21 mouse cellular contexts compared by ENCODE assay signal in genomic region chr6:121494319-121494718, GRCm38 (mm10). TPM values are rescaled to one million over a fixed set of nuclear protein-coding genes. Genes with fewer than 3 reads are reported as not detected.
DNase-seq lines count a peak whose midpoint lies in the region; ATAC-seq and TF ChIP-seq lines count a peak whose summit lies in the region.
"Had no signal": no experiment of that assay in that cellular context is flagged by ENCODE, and none has a peak within 500 bp of the region (broad histone marks: within the 10 kb centered on the region; RNA-seq: fewer than 3 reads in every experiment).

No protein-coding gene starts in this region.

- no peak overlapping the region for H3K4me3 ChIP-seq in forebrain, embryonic 13.5 days
- no peak overlapping the region for H3K4me3 ChIP-seq in forebrain, embryonic 12.5 days (replicated peaks)
- no peak overlapping the region for H3K4me3 ChIP-seq in midbrain, embryonic 11.5 days (ENCODE audit: low read depth, low read length)
- H3K4me3 ChIP-seq in midbrain, embryonic 15.5 days, result no peak overlapping the region
- H3K4me3 ChIP-seq in forebrain, postnatal 0 days (ENCODE audit: low read depth, low read length), result no peak overlapping the region
- H3K4me3 ChIP-seq: embryonic facial prominence, embryonic 10.5 days; gastrocnemius, adult 2 months; heart, embryonic 13.5 days had no signal

- no peaks in the 10 kb centered on the region for H3K36me3 ChIP-seq in forebrain, embryonic 13.5 days (ENCODE audit: poor library complexity, severe bottlenecking)
- H3K36me3 ChIP-seq in forebrain, embryonic 12.5 days (replicated peaks), result no peaks in the 10 kb centered on the region
- H3K36me3 ChIP-seq in midbrain, embryonic 11.5 days (ENCODE audit: control insufficient read depth, insufficient read depth, low read length), result no peaks in the 10 kb centered on the region
- H3K36me3 ChIP-seq in midbrain, embryonic 15.5 days (replicated peaks), result no peaks in the 10 kb centered on the region
- no peaks in the 10 kb centered on the region for H3K36me3 ChIP-seq in forebrain, postnatal 0 days (ENCODE audit: insufficient read depth)
- H3K36me3 ChIP-seq: embryonic facial prominence, embryonic 10.5 days; heart, embryonic 13.5 days had no signal

- peaks cover 14% of the 10 kb centered on the region for H3K4me1 ChIP-seq in forebrain, embryonic 13.5 days
- peaks cover 16% of the 10 kb centered on the region for H3K4me1 ChIP-seq in forebrain, embryonic 12.5 days
- peaks cover 9% of the 10 kb centered on the region for H3K4me1 ChIP-seq in midbrain, embryonic 11.5 days (ENCODE audit: control insufficient read depth, insufficient read depth, low read length)
- H3K4me1 ChIP-seq in midbrain, embryonic 15.5 days, result peaks cover 12% of the 10 kb centered on the region
- no peaks in the 10 kb centered on the region for H3K4me1 ChIP-seq in forebrain, postnatal 0 days (ENCODE audit: insufficient read depth)
- H3K4me1 ChIP-seq: heart, embryonic 13.5 days had no signal

- no peaks in the 10 kb centered on the region for H3K9me3 ChIP-seq in forebrain, embryonic 13.5 days (replicated peaks)
- no peaks in the 10 kb centered on the region for H3K9me3 ChIP-seq in forebrain, embryonic 12.5 days
- H3K9me3 ChIP-seq in midbrain, embryonic 11.5 days (ENCODE audit: control insufficient read depth, low read length), result no peaks in the 10 kb centered on the region
- no peaks in the 10 kb centered on the region for H3K9me3 ChIP-seq in midbrain, embryonic 15.5 days
- no peaks in the 10 kb centered on the region for H3K9me3 ChIP-seq in forebrain, postnatal 0 days (ENCODE audit: low read length)
- H3K9me3 ChIP-seq: embryonic facial prominence, embryonic 10.5 days; heart, embryonic 13.5 days had no signal

- 37% methylated on average over 4 of the region's 4 CpGs for WGBS in forebrain, embryonic 13.5 days
- 52% methylated on average over 4 of the region's 4 CpGs for WGBS in forebrain, embryonic 12.5 days
- WGBS in midbrain, embryonic 11.5 days, result 54% methylated on average over 4 of the region's 4 CpGs
- WGBS in midbrain, embryonic 15.5 days, result 29% methylated on average over 4 of the region's 4 CpGs
- 24% methylated on average over 4 of the region's 4 CpGs for WGBS in forebrain, postnatal 0 days

- peak; percentile 2 for DNase-seq in midbrain, embryonic 11.5 days (ENCODE audit: low spot score, missing footprints)
- peak; percentile 51 for DNase-seq in brain, embryonic 14.5 days (ENCODE audit: low read depth)
- no peak for DNase-seq in forebrain, postnatal 0 days
- no peak for DNase-seq in right cerebral cortex, postnatal 4 days
- DNase-seq: adrenal gland, adult 2 months; adrenal gland, postnatal 25 days; cerebellum, adult 2 months; cerebellum, postnatal 10 days; gastrocnemius, adult 2 months; gastrocnemius, postnatal 25 days; heart, postnatal 4 days had no signal

- no peaks in the 10 kb centered on the region for H3K27me3 ChIP-seq in forebrain, embryonic 13.5 days
- H3K27me3 ChIP-seq in forebrain, embryonic 12.5 days, result no peaks in the 10 kb centered on the region
- H3K27me3 ChIP-seq in midbrain, embryonic 11.5 days (ENCODE audit: control insufficient read depth, insufficient read depth, low read length), result no peaks in the 10 kb centered on the region
- H3K27me3 ChIP-seq in midbrain, embryonic 15.5 days (replicated peaks), result no peaks in the 10 kb centered on the region
- no peaks in the 10 kb centered on the region for H3K27me3 ChIP-seq in forebrain, postnatal 0 days (ENCODE audit: insufficient read depth, low read length)

- ATAC-seq in forebrain, embryonic 13.5 days, result peak; percentile 57; the same call in 1 of the 2 replicates
- no peak for ATAC-seq in forebrain, embryonic 12.5 days (ENCODE audit: low FRiP score)
- ATAC-seq in midbrain, embryonic 11.5 days (ENCODE audit: low FRiP score), result no peak
- no peak for ATAC-seq in midbrain, embryonic 15.5 days (replicated peaks)
- peak; percentile 62 for ATAC-seq in forebrain, postnatal 0 days
- ATAC-seq: activated CD4-positive, CD25-positive, alpha-beta regulatory T cell, adult 4 months; hindbrain, embryonic 16.5 days; inflammation-experienced regulatory T-cells, adult 6 months; intestine, postnatal 0 days had no signal

- H3K27ac ChIP-seq in forebrain, embryonic 13.5 days, result no peak overlapping the region
- no peak overlapping the region for H3K27ac ChIP-seq in forebrain, embryonic 12.5 days
- no peak overlapping the region for H3K27ac ChIP-seq in midbrain, embryonic 11.5 days (ENCODE audit: low read depth, low read length)
- no peak overlapping the region for H3K27ac ChIP-seq in midbrain, embryonic 15.5 days
- H3K27ac ChIP-seq in forebrain, postnatal 0 days (ENCODE audit: low read depth, low read length), result no peak overlapping the region
- H3K27ac ChIP-seq: embryonic facial prominence, embryonic 10.5 days; gastrocnemius, adult 2 months; heart, embryonic 13.5 days had no signal

- no peak for TF ChIP-seq CTCF in brain, embryonic 14.5 days (IDR thresholded peaks at IDR 0.05; ENCODE audit: borderline replicate concordance, extremely low read depth, insufficient read depth, insufficient read length)
- no peak for TF ChIP-seq CTCF in forebrain, postnatal 0 days (IDR thresholded peaks at IDR 0.05; ENCODE audit: low read depth)

- no peak for TF ChIP-seq POLR2A in brain, embryonic 14.5 days (IDR thresholded peaks at IDR 0.05; ENCODE audit: borderline replicate concordance, extremely low read depth, insufficient read depth, insufficient read length, poor library complexity, severe bottlenecking)

- H3K9ac ChIP-seq in forebrain, embryonic 13.5 days, result no peak overlapping the region
- H3K9ac ChIP-seq in forebrain, embryonic 12.5 days, result no peak overlapping the region
- H3K9ac ChIP-seq in midbrain, embryonic 11.5 days (ENCODE audit: low read length), result no peak overlapping the region
- no peak overlapping the region for H3K9ac ChIP-seq in midbrain, embryonic 15.5 days
- H3K9ac ChIP-seq in forebrain, postnatal 0 days, result no peak overlapping the region
- H3K9ac ChIP-seq: heart, embryonic 13.5 days had no signal

- no peak overlapping the region for H3K4me2 ChIP-seq in forebrain, embryonic 13.5 days
- no peak overlapping the region for H3K4me2 ChIP-seq in forebrain, embryonic 12.5 days
- no peak overlapping the region for H3K4me2 ChIP-seq in midbrain, embryonic 11.5 days
- no peak overlapping the region for H3K4me2 ChIP-seq in midbrain, embryonic 15.5 days
- no peak overlapping the region for H3K4me2 ChIP-seq in forebrain, postnatal 0 days (ENCODE audit: low read depth)
- H3K4me2 ChIP-seq: heart, embryonic 13.5 days had no signal

RNA-seq across cellular contexts. Expression of gene Iqsec3, which starts 20.8 kb away (rescaled TPM):
- polyA plus RNA-seq in forebrain, embryonic 13.5 days (2015; fragmentation: Nextera tagmentation; extraction: Ambion mirVana), result 2.7 and 3.5 TPM in 2 replicates
- polyA plus RNA-seq in forebrain, embryonic 12.5 days (2016; fragmentation: Nextera tagmentation; extraction: Ambion mirVana), result 2.4 TPM in 2 replicates
- polyA plus RNA-seq in midbrain, embryonic 11.5 days (2014; fragmentation: Nextera tagmentation; extraction: Ambion mirVana), result 0.72 and 0.88 TPM in 2 replicates
- polyA plus RNA-seq in midbrain, embryonic 15.5 days (2015; fragmentation: Nextera tagmentation; extraction: Ambion mirVana), result 12.4 and 13.7 TPM in 2 replicates
- polyA plus RNA-seq in brain, embryonic 14.5 days (2012; rRNA removed), result 16.7 and 31.5 TPM in 2 replicates
- 21.0 and 32.4 TPM in 2 replicates for total RNA-seq in forebrain, postnatal 0 days (2014; rRNA removed)
- 3.9 and 6.8 TPM in 2 replicates for polyA plus RNA-seq in forebrain, postnatal 0 days (2015; fragmentation: Nextera tagmentation; extraction: Ambion mirVana)
- total RNA-seq: granulocyte monocyte progenitor cell, adult 5-6 weeks had no signal
- polyA plus RNA-seq: activated CD4-positive, CD25-positive, alpha-beta regulatory T cell, adult 4 months; heart, embryonic 13.5 days; inflammation-experienced regulatory T-cells, adult 6 months had no signal

Comparison
In these comparisons a context has a peak if more than half of its experiments do, and no peak if none do; other contexts are left out.
1. ATAC-seq: peak in forebrain, embryonic 13.5 days (single experiment) and forebrain, postnatal 0 days (single experiment); none in forebrain, embryonic 12.5 days (single experiment), midbrain, embryonic 11.5 days (single experiment) and midbrain, embryonic 15.5 days (single experiment).
2. DNase-seq: peak in midbrain, embryonic 11.5 days (single experiment) and brain, embryonic 14.5 days (single experiment); none in forebrain, postnatal 0 days (single experiment) and right cerebral cortex, postnatal 4 days (single experiment).